10 mouse cellular contexts compared by ENCODE assay signal in genomic region chr15:80215716-80216479, GRCm38 (mm10). TPM values are rescaled to one million over a fixed set of nuclear protein-coding genes. Genes with fewer than 3 reads are reported as not detected.
DNase-seq lines count a peak whose midpoint lies in the region; ATAC-seq and TF ChIP-seq lines count a peak whose summit lies in the region.
"Had no signal": no experiment of that assay in that cellular context is flagged by ENCODE, and none has a peak within 500 bp of the region (broad histone marks: within the 10 kb centered on the region; RNA-seq: fewer than 3 reads in every experiment).

No protein-coding gene starts in this region.

- H3K4me2 ChIP-seq in limb, embryonic 11.5 days (ENCODE audit: low read depth, severe bottlenecking) = no peak overlapping the region
- H3K4me2 ChIP-seq in hindbrain, postnatal 0 days (ENCODE audit: low read depth, low read length) = no peak overlapping the region
- H3K4me2 ChIP-seq: hindbrain, embryonic 15.5 days had no signal

- no peaks in the 10 kb centered on the region for H3K27me3 ChIP-seq in limb, embryonic 11.5 days (ENCODE audit: control insufficient read depth, insufficient read depth, low read length)
- H3K27me3 ChIP-seq in limb, embryonic 10.5 days (ENCODE audit: low read depth, poor library complexity, severe bottlenecking) = no peaks in the 10 kb centered on the region
- H3K27me3 ChIP-seq in ES-Bruce4 (ENCODE audit: control insufficient read depth, insufficient read depth, low read length, poor library complexity, severe bottlenecking) = no peaks in the 10 kb centered on the region
- H3K27me3 ChIP-seq in hindbrain, postnatal 0 days (ENCODE audit: insufficient read depth, low read length) = no peaks in the 10 kb centered on the region
- H3K27me3 ChIP-seq: hindbrain, embryonic 15.5 days had no signal

- ATAC-seq in limb, embryonic 11.5 days (ENCODE audit: insufficient number of reproducible peaks, low FRiP score, low TSS enrichment, low read depth) = no peak
- peak; percentile 56; the same call in 1 of the 2 replicates for ATAC-seq in hindbrain, postnatal 0 days
- no peak for ATAC-seq in granulocyte monocyte progenitor cell, adult 5-6 weeks (replicated peaks; ENCODE audit: poor library complexity, severe bottlenecking)

- TF ChIP-seq EP300 in ES-Bruce4 (IDR thresholded peaks at IDR 0.05; ENCODE audit: insufficient read depth, low read depth, low read length) = no peak

- DNase-seq in embryo, embryonic 10 days (ENCODE audit: low spot score) = peak; percentile 37
- DNase-seq in embryo, embryonic 9.5 days (ENCODE audit: extremely low spot score) = no peak
- DNase-seq in limb, embryonic 11.5 days (ENCODE audit: low spot score) = peak; percentile 48
- no peak for DNase-seq in limb, embryonic 10.5 days (ENCODE audit: low spot score)
- DNase-seq in hindbrain, postnatal 0 days (ENCODE audit: low spot score) = peak; percentile 62
- DNase-seq in ovary, postnatal 14 days (ENCODE audit: low spot score) = no peak

- no peak overlapping the region for H3K4me3 ChIP-seq in limb, embryonic 11.5 days (ENCODE audit: low read depth, low read length)
- H3K4me3 ChIP-seq in limb, embryonic 10.5 days = no peak overlapping the region
- H3K4me3 ChIP-seq in ES-Bruce4 (ENCODE audit: low read depth, low read length) = 0 out of 2 replicates have a peak overlapping the region, but pooled peaks have one; percentile 9
- no peak overlapping the region for H3K4me3 ChIP-seq in hindbrain, postnatal 0 days (ENCODE audit: low read length)
- H3K4me3 ChIP-seq: hindbrain, embryonic 15.5 days had no signal

- no peak overlapping the region for H3K27ac ChIP-seq in limb, embryonic 11.5 days (replicated peaks; ENCODE audit: low read depth, low read length)
- no peak overlapping the region for H3K27ac ChIP-seq in limb, embryonic 10.5 days
- H3K27ac ChIP-seq in ES-Bruce4 (ENCODE audit: insufficient read depth, low read length) = no peak overlapping the region
- H3K27ac ChIP-seq in hindbrain, postnatal 0 days = no peak overlapping the region; the same call in 1 of the 2 replicates
- H3K27ac ChIP-seq: hindbrain, embryonic 15.5 days had no signal

- TF ChIP-seq CTCF in ES-Bruce4 (IDR thresholded peaks at IDR 0.05; ENCODE audit: low read depth, low read length) = peak; percentile 62
- TF ChIP-seq CTCF in hindbrain, postnatal 0 days (IDR thresholded peaks at IDR 0.05; ENCODE audit: low read depth) = peak; percentile 60

- no peak for TF ChIP-seq POLR2A in ES-Bruce4 (IDR thresholded peaks at IDR 0.05; ENCODE audit: insufficient read depth, low read length)

- 13% methylated on average over 10 of the region's 10 CpGs for WGBS in limb, embryonic 11.5 days
- WGBS in limb, embryonic 10.5 days = 15% methylated on average over 10 of the region's 10 CpGs
- WGBS in hindbrain, postnatal 0 days = 21% methylated on average over 10 of the region's 10 CpGs

- H3K4me1 ChIP-seq in limb, embryonic 11.5 days (ENCODE audit: control insufficient read depth, insufficient read depth, low read length) = peaks cover 2% of the 10 kb centered on the region; the same call in 1 of the 2 replicates
- peaks cover 16% of the 10 kb centered on the region for H3K4me1 ChIP-seq in limb, embryonic 10.5 days
- H3K4me1 ChIP-seq in ES-Bruce4 (ENCODE audit: control insufficient read depth, insufficient read depth, low read length) = peaks cover 5% of the 10 kb centered on the region
- H3K4me1 ChIP-seq in hindbrain, postnatal 0 days (ENCODE audit: insufficient read depth, low read length) = no peaks in the 10 kb centered on the region
- H3K4me1 ChIP-seq: hindbrain, embryonic 15.5 days had no signal

- peaks cover 4% of the 10 kb centered on the region; the same call in 1 of the 2 replicates for H3K36me3 ChIP-seq in limb, embryonic 11.5 days (ENCODE audit: control insufficient read depth, insufficient read depth, low read length)
- H3K36me3 ChIP-seq in limb, embryonic 10.5 days = peaks cover 25% of the 10 kb centered on the region
- H3K36me3 ChIP-seq in ES-Bruce4 (ENCODE audit: control insufficient read depth, insufficient read depth, low read length, poor library complexity, severe bottlenecking) = no peaks in the 10 kb centered on the region
- peaks cover 25% of the 10 kb centered on the region for H3K36me3 ChIP-seq in hindbrain, postnatal 0 days (ENCODE audit: insufficient read depth, low read length)

- H3K9ac ChIP-seq in limb, embryonic 11.5 days (ENCODE audit: low read length) = no peak overlapping the region
- no peak overlapping the region for H3K9ac ChIP-seq in ES-Bruce4 (ENCODE audit: low read depth, poor library complexity, severe bottlenecking)
- no peak overlapping the region for H3K9ac ChIP-seq in hindbrain, postnatal 0 days (replicated peaks; ENCODE audit: low read length)
- H3K9ac ChIP-seq: hindbrain, embryonic 15.5 days had no signal

- no peaks in the 10 kb centered on the region for H3K9me3 ChIP-seq in limb, embryonic 11.5 days (ENCODE audit: control insufficient read depth, low read length)
- H3K9me3 ChIP-seq in limb, embryonic 10.5 days (replicated peaks) = no peaks in the 10 kb centered on the region
- H3K9me3 ChIP-seq in ES-Bruce4 (replicated peaks; ENCODE audit: control insufficient read depth, insufficient read depth, low read length, poor library complexity, severe bottlenecking) = no peaks in the 10 kb centered on the region
- no peaks in the 10 kb centered on the region for H3K9me3 ChIP-seq in hindbrain, postnatal 0 days (ENCODE audit: low read length)
- H3K9me3 ChIP-seq: hindbrain, embryonic 15.5 days had no signal

RNA-seq across cellular contexts. Expression of gene Mief1, which starts 17.9 kb away (rescaled TPM):
- 33.8 and 36.7 TPM in 2 replicates for polyA plus RNA-seq in limb, embryonic 11.5 days (2014; fragmentation: Nextera tagmentation; extraction: Ambion mirVana)
- polyA plus RNA-seq in limb, embryonic 10.5 days (2016; fragmentation: Nextera tagmentation; extraction: Ambion mirVana) = 42.4 and 43.7 TPM in 2 replicates
- polyA plus RNA-seq in ES-Bruce4 (2011; ENCODE audit: insufficient read depth, insufficient read length, low read depth, missing spikeins) = 35.7 and 38.4 TPM in 2 replicates
- total RNA-seq in hindbrain, postnatal 0 days (2014; rRNA removed) = 46.3 and 51.1 TPM in 2 replicates
- polyA plus RNA-seq in hindbrain, postnatal 0 days (2015; fragmentation: Nextera tagmentation; extraction: Ambion mirVana) = 20.3 and 22.0 TPM in 2 replicates
- 20.3 and 31.4 TPM in 2 replicates for total RNA-seq in granulocyte monocyte progenitor cell, adult 5-6 weeks (2014; fragmentation: Nextera tagmentation)
- 19.2 and 20.8 TPM in 2 replicates for total RNA-seq in granulocyte monocyte progenitor cell, adult 5-6 weeks (2017)

RNA-seq across cellular contexts. Expression of gene AC140267.1, which starts 19.7 kb away (rescaled TPM):
- not detected in 2 replicates for polyA plus RNA-seq in limb, embryonic 11.5 days (2014; fragmentation: Nextera tagmentation; extraction: Ambion mirVana)
- polyA plus RNA-seq in limb, embryonic 10.5 days (2016; fragmentation: Nextera tagmentation; extraction: Ambion mirVana) = not detected in 2 replicates
- not detected in 2 replicates for polyA plus RNA-seq in ES-Bruce4 (2011; ENCODE audit: insufficient read depth, insufficient read length, low read depth, missing spikeins)
- not detected in 2 replicates for total RNA-seq in hindbrain, postnatal 0 days (2014; rRNA removed)
- polyA plus RNA-seq in hindbrain, postnatal 0 days (2015; fragmentation: Nextera tagmentation; extraction: Ambion mirVana) = not detected in 2 replicates
- total RNA-seq in granulocyte monocyte progenitor cell, adult 5-6 weeks (2014; fragmentation: Nextera tagmentation) = 39.4 TPM in 1 of 2 replicates, not detected in the other
- total RNA-seq in granulocyte monocyte progenitor cell, adult 5-6 weeks (2017) = not detected in 2 replicates
- polyA plus RNA-seq: hindbrain, embryonic 15.5 days; testis, adult 2 months had no signal

RNA-seq across cellular contexts. Expression of gene Atf4, which starts 39.1 kb away (rescaled TPM):
- polyA plus RNA-seq in limb, embryonic 11.5 days (2014; fragmentation: Nextera tagmentation; extraction: Ambion mirVana) = 110 and 125 TPM in 2 replicates
- 113 TPM in 2 replicates for polyA plus RNA-seq in limb, embryonic 10.5 days (2016; fragmentation: Nextera tagmentation; extraction: Ambion mirVana)
- polyA plus RNA-seq in ES-Bruce4 (2011; ENCODE audit: insufficient read depth, insufficient read length, low read depth, missing spikeins) = 193 and 198 TPM in 2 replicates
- total RNA-seq in hindbrain, postnatal 0 days (2014; rRNA removed) = 140 and 157 TPM in 2 replicates
- 104 and 109 TPM in 2 replicates for polyA plus RNA-seq in hindbrain, postnatal 0 days (2015; fragmentation: Nextera tagmentation; extraction: Ambion mirVana)
- 195 and 214 TPM in 2 replicates for total RNA-seq in granulocyte monocyte progenitor cell, adult 5-6 weeks (2014; fragmentation: Nextera tagmentation)
- total RNA-seq in granulocyte monocyte progenitor cell, adult 5-6 weeks (2017) = 361 and 380 TPM in 2 replicates

RNA-seq across cellular contexts. Expression of gene Mgat3, which starts 42.4 kb away (rescaled TPM):
- polyA plus RNA-seq in limb, embryonic 11.5 days (2014; fragmentation: Nextera tagmentation; extraction: Ambion mirVana) = 6.5 and 6.8 TPM in 2 replicates
- polyA plus RNA-seq in limb, embryonic 10.5 days (2016; fragmentation: Nextera tagmentation; extraction: Ambion mirVana) = 4.0 and 5.3 TPM in 2 replicates
- polyA plus RNA-seq in ES-Bruce4 (2011; ENCODE audit: insufficient read depth, insufficient read length, low read depth, missing spikeins) = 6.2 and 6.3 TPM in 2 replicates
- total RNA-seq in hindbrain, postnatal 0 days (2014; rRNA removed) = 99.6 and 106 TPM in 2 replicates
- polyA plus RNA-seq in hindbrain, postnatal 0 days (2015; fragmentation: Nextera tagmentation; extraction: Ambion mirVana) = 13.2 and 13.5 TPM in 2 replicates
- not detected in 2 replicates for total RNA-seq in granulocyte monocyte progenitor cell, adult 5-6 weeks (2014; fragmentation: Nextera tagmentation)
- total RNA-seq in granulocyte monocyte progenitor cell, adult 5-6 weeks (2017) = not detected in 2 replicates

RNA-seq across cellular contexts. Expression of gene Rps19bp1, which starts 48.2 kb away (rescaled TPM):
- 74.7 and 79.0 TPM in 2 replicates for polyA plus RNA-seq in limb, embryonic 11.5 days (2014; fragmentation: Nextera tagmentation; extraction: Ambion mirVana)
- 70.0 and 75.5 TPM in 2 replicates for polyA plus RNA-seq in limb, embryonic 10.5 days (2016; fragmentation: Nextera tagmentation; extraction: Ambion mirVana)
- polyA plus RNA-seq in ES-Bruce4 (2011; ENCODE audit: insufficient read depth, insufficient read length, low read depth, missing spikeins) = 28.1 and 33.2 TPM in 2 replicates
- total RNA-seq in hindbrain, postnatal 0 days (2014; rRNA removed) = 29.0 and 51.6 TPM in 2 replicates
- 78.4 and 81.3 TPM in 2 replicates for polyA plus RNA-seq in hindbrain, postnatal 0 days (2015; fragmentation: Nextera tagmentation; extraction: Ambion mirVana)
- 34.9 and 40.9 TPM in 2 replicates for total RNA-seq in granulocyte monocyte progenitor cell, adult 5-6 weeks (2014; fragmentation: Nextera tagmentation)
- total RNA-seq in granulocyte monocyte progenitor cell, adult 5-6 weeks (2017) = 32.7 and 40.0 TPM in 2 replicates

Comparison
In these comparisons a context has a peak if more than half of its experiments do, and no peak if none do; other contexts are left out.
1. DNase-seq: peak in embryo, embryonic 10 days (single experiment), limb, embryonic 11.5 days (single experiment) and hindbrain, postnatal 0 days (single experiment); none in embryo, embryonic 9.5 days (single experiment), limb, embryonic 10.5 days (single experiment) and ovary, postnatal 14 days (single experiment).